In the genomic region with DNA sequence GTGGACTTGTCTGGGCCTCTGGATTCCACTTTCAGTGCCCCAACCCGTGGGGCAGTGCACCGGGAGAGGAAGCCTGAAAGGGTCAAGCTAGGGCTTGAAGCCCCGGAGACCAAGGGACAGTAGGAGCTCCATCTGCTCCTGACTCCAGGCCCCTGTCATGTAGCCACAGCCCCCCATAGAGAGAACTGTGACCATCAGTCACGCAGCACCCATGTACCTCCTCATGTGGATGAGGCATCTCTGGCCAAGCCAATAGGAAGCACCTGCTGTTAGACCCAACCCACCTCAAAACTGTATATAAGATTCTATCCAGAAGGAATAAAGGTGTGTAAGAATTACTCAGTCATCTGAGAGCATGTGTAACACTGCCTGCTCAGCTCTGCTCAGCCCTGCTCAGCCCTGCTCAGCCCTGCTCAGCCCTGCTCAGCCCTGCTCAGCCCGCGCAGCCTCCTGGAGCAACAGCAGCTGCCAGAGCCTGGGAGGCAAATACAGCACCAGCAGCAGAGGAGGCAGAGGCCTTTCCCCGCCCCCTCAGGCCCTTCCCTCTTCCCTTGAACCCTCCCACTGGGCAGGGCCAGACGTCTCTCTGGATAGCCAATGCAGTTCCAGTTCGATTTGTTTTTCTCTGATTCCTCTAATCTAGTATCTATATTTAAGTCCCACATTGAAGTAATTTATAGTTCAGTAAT, we compare ENCODE assay signal across 8 mouse cellular contexts.
DNase-seq lines count a peak whose midpoint lies in the region; ATAC-seq lines count a peak whose summit lies in the region.

No protein-coding gene starts in this region.

- H3K9me3 ChIP-seq in embryonic facial prominence, embryonic 12.5 days = no peaks in the 10 kb centered on the region
- no peaks in the 10 kb centered on the region for H3K9me3 ChIP-seq in hindbrain, embryonic 11.5 days (ENCODE audit: control insufficient read depth, low read length)
- no peaks in the 10 kb centered on the region for H3K9me3 ChIP-seq in limb, embryonic 12.5 days
- H3K9me3 ChIP-seq in midbrain, embryonic 15.5 days = no peaks in the 10 kb centered on the region

- peak; percentile 97 for ATAC-seq in embryonic facial prominence, embryonic 12.5 days (ENCODE audit: insufficient number of reproducible peaks, insufficient read depth, low FRiP score, low TSS enrichment)
- ATAC-seq in hindbrain, embryonic 11.5 days (ENCODE audit: low FRiP score) = peak; percentile 84
- peak; percentile 90 for ATAC-seq in limb, embryonic 12.5 days (ENCODE audit: insufficient number of reproducible peaks, insufficient read depth, low FRiP score, low TSS enrichment, low read depth)
- ATAC-seq in midbrain, embryonic 15.5 days (replicated peaks) = peak; percentile 82; the same call in 1 of the 2 replicates

- H3K4me2 ChIP-seq in embryonic facial prominence, embryonic 12.5 days (replicated peaks) = no peak overlapping the region; the same call in 1 of the 2 replicates
- H3K4me2 ChIP-seq in hindbrain, embryonic 11.5 days (replicated peaks; ENCODE audit: low read depth, low read length) = no peak overlapping the region
- no peak overlapping the region for H3K4me2 ChIP-seq in limb, embryonic 12.5 days
- H3K4me2 ChIP-seq in midbrain, embryonic 15.5 days = no peak overlapping the region

- no peaks in the 10 kb centered on the region for H3K4me1 ChIP-seq in embryonic facial prominence, embryonic 12.5 days
- H3K4me1 ChIP-seq in hindbrain, embryonic 11.5 days (replicated peaks; ENCODE audit: control insufficient read depth, insufficient read depth, low read length) = no peaks in the 10 kb centered on the region
- H3K4me1 ChIP-seq in limb, embryonic 12.5 days (replicated peaks) = peaks cover 2% of the 10 kb centered on the region; the same call in 1 of the 2 replicates
- no peaks in the 10 kb centered on the region for H3K4me1 ChIP-seq in midbrain, embryonic 15.5 days

- 31% methylated on average over 9 of the region's 9 CpGs for WGBS in embryonic facial prominence, embryonic 12.5 days
- 36% methylated on average over 9 of the region's 9 CpGs for WGBS in hindbrain, embryonic 11.5 days
- 39% methylated on average over 9 of the region's 9 CpGs for WGBS in limb, embryonic 12.5 days
- WGBS in midbrain, embryonic 15.5 days = 33% methylated on average over 9 of the region's 9 CpGs

- no peak overlapping the region for H3K27ac ChIP-seq in embryonic facial prominence, embryonic 12.5 days
- no peak overlapping the region for H3K27ac ChIP-seq in hindbrain, embryonic 11.5 days (ENCODE audit: low read depth, low read length)
- no peak overlapping the region for H3K27ac ChIP-seq in limb, embryonic 12.5 days
- H3K27ac ChIP-seq in midbrain, embryonic 15.5 days = no peak overlapping the region

- peak; percentile 3 for DNase-seq in thymus, postnatal 14 days
- DNase-seq in thymus, postnatal 0 days (ENCODE audit: low spot score) = no peak
- DNase-seq in hindbrain, embryonic 11.5 days (ENCODE audit: low spot score) = peak; percentile 50
- no peak for DNase-seq in cerebellum, postnatal 14 days
- DNase-seq in layer of hippocampus, adult 9-10 months (ENCODE audit: low spot score) = no peak

- H3K27me3 ChIP-seq in embryonic facial prominence, embryonic 12.5 days = no peaks in the 10 kb centered on the region
- H3K27me3 ChIP-seq in hindbrain, embryonic 11.5 days (ENCODE audit: control insufficient read depth, insufficient read depth, low read length) = no peaks in the 10 kb centered on the region
- no peaks in the 10 kb centered on the region for H3K27me3 ChIP-seq in limb, embryonic 12.5 days
- H3K27me3 ChIP-seq in midbrain, embryonic 15.5 days (replicated peaks) = no peaks in the 10 kb centered on the region

- H3K36me3 ChIP-seq in embryonic facial prominence, embryonic 12.5 days = no peaks in the 10 kb centered on the region
- no peaks in the 10 kb centered on the region for H3K36me3 ChIP-seq in hindbrain, embryonic 11.5 days (ENCODE audit: control insufficient read depth, insufficient read depth, low read length)
- H3K36me3 ChIP-seq in limb, embryonic 12.5 days = no peaks in the 10 kb centered on the region
- H3K36me3 ChIP-seq in midbrain, embryonic 15.5 days (replicated peaks) = no peaks in the 10 kb centered on the region

- H3K9ac ChIP-seq in embryonic facial prominence, embryonic 12.5 days = no peak overlapping the region
- no peak overlapping the region for H3K9ac ChIP-seq in hindbrain, embryonic 11.5 days (ENCODE audit: low read depth, low read length)
- no peak overlapping the region for H3K9ac ChIP-seq in limb, embryonic 12.5 days (replicated peaks)
- H3K9ac ChIP-seq in midbrain, embryonic 15.5 days = no peak overlapping the region

- H3K4me3 ChIP-seq in embryonic facial prominence, embryonic 12.5 days = no peak overlapping the region
- no peak overlapping the region for H3K4me3 ChIP-seq in hindbrain, embryonic 11.5 days (ENCODE audit: low read depth, low read length)
- no peak overlapping the region for H3K4me3 ChIP-seq in limb, embryonic 12.5 days (replicated peaks)
- no peak overlapping the region for H3K4me3 ChIP-seq in midbrain, embryonic 15.5 days

Comparison
In these comparisons a context has a peak if more than half of its experiments do, and no peak if none do; other contexts are left out.
1. DNase-seq: peak in thymus, postnatal 14 days (single experiment) and hindbrain, embryonic 11.5 days (single experiment); none in thymus, postnatal 0 days (single experiment), cerebellum, postnatal 14 days (0 of 2) and layer of hippocampus, adult 9-10 months (single experiment).
2. Peak in every context shown above with its lines, with median percentiles within 50 percentile points of each other: ATAC-seq.